Mouse (Mus musculus) splenic B cell, adult 2 months (primary cell): ENCODE results near the gene Ccdc167.

Source experiments
- DNase-seq: peaks from one replicate; pipeline ENCODE4 v3.0.0-alpha.2; 2011; ENCODE audit warnings: low read depth, low spot score
- H3K27me3 ChIP-seq: 2 replicates; pipeline ENCODE4 v1.6.1; 2012; ENCODE audit warnings: mild to moderate bottlenecking, low read length, moderate library complexity, mixed read lengths; ENCODE audit not compliant: control insufficient read depth, poor library complexity, insufficient read depth, severe bottlenecking
- H3K36me3 ChIP-seq: 2 replicates; pipeline ENCODE4 v1.6.1; 2012; ENCODE audit warnings: mild to moderate bottlenecking, low read length, moderate library complexity, mixed read lengths; ENCODE audit not compliant: control insufficient read depth, poor library complexity, insufficient read depth, severe bottlenecking

Ccdc167 gene

GRCm38 (mm10) chr17:29706981-29707545, 9.8 kb downstream of the Ccdc167 start:
- DNase-seq: no peak
- no peaks in the 10 kb centered on the region; the same call in 1 of the 2 replicates for H3K36me3 ChIP-seq
- H3K27me3 ChIP-seq: no peaks in the 10 kb centered on the region

- Histone ChIP-seq H3K36me3 (peaks cover 1% of the 10 kb centered on the region; the same call in 1 of the 2 replicates), H3K27me3 (no peaks in the 10 kb centered on the region)
- DNase-seq: no peak
Observed at GRCm38 (mm10) chr17:29705881-29706280, 11.0 kb downstream of the Ccdc167 start.

GRCm38 (mm10) chr17:29704781-29705180, 12.1 kb downstream of the Ccdc167 start:
- peaks cover 3% of the 10 kb centered on the region; the same call in 1 of the 2 replicates for H3K36me3 ChIP-seq
- peak; percentile 71 for DNase-seq
- H3K27me3 ChIP-seq: no peaks in the 10 kb centered on the region

GRCm38 (mm10) chr17:29702938-29703710, 13.7 kb downstream of the Ccdc167 start:
- DNase-seq: no peak
- Histone ChIP-seq H3K27me3 (no peaks in the 10 kb centered on the region), H3K36me3 (peaks cover 7% of the 10 kb centered on the region)

GRCm38 (mm10) chr17:29700573-29700972, 16.3 kb downstream of the Ccdc167 start:
- Histone ChIP-seq H3K27me3 (no peaks in the 10 kb centered on the region), H3K36me3 (peaks cover 11% of the 10 kb centered on the region)
- no peak for DNase-seq

- Histone ChIP-seq H3K27me3 (no peaks in the 10 kb centered on the region), H3K36me3 (peaks cover 22% of the 10 kb centered on the region)
- no peak for DNase-seq
Observed at GRCm38 (mm10) chr17:29698421-29698820, 18.4 kb downstream of the Ccdc167 start.

GRCm38 (mm10) chr17:29696940-29697339, 19.9 kb downstream of the Ccdc167 start:
- Histone ChIP-seq H3K27me3 (no peaks in the 10 kb centered on the region), H3K36me3 (peaks cover 22% of the 10 kb centered on the region)
- no peak for DNase-seq

GRCm38 (mm10) chr17:29694516-29694915, 22.3 kb downstream of the Ccdc167 start:
- Histone ChIP-seq H3K27me3 (no peaks in the 10 kb centered on the region), H3K36me3 (peaks cover 22% of the 10 kb centered on the region)
- no peak for DNase-seq

GRCm38 (mm10) chr17:29693571-29693970, 23.3 kb downstream of the Ccdc167 start:
- no peaks in the 10 kb centered on the region for H3K27me3 ChIP-seq
- DNase-seq: no peak
- H3K36me3 ChIP-seq: peaks cover 25% of the 10 kb centered on the region

GRCm38 (mm10) chr17:29692827-29693226, 24.0 kb downstream of the Ccdc167 start:
- H3K27me3 ChIP-seq: no peaks in the 10 kb centered on the region
- H3K36me3 ChIP-seq: peaks cover 24% of the 10 kb centered on the region
- DNase-seq: no peak

- DNase-seq: no peak
- Histone ChIP-seq H3K36me3 (peaks cover 33% of the 10 kb centered on the region), H3K27me3 (no peaks in the 10 kb centered on the region)
Observed at GRCm38 (mm10) chr17:29690257-29690656, 26.6 kb downstream of the Ccdc167 start.

GRCm38 (mm10) chr17:29688610-29689009, 28.2 kb downstream of the Ccdc167 start:
- Histone ChIP-seq H3K36me3 (peaks cover 30% of the 10 kb centered on the region), H3K27me3 (no peaks in the 10 kb centered on the region)
- DNase-seq: no peak

GRCm38 (mm10) chr17:29687373-29687772, 29.5 kb downstream of the Ccdc167 start:
- H3K36me3 ChIP-seq: peaks cover 28% of the 10 kb centered on the region
- H3K27me3 ChIP-seq: no peaks in the 10 kb centered on the region
- no peak for DNase-seq

- H3K27me3 ChIP-seq: no peaks in the 10 kb centered on the region
- DNase-seq: no peak
- peaks cover 28% of the 10 kb centered on the region for H3K36me3 ChIP-seq
Observed at GRCm38 (mm10) chr17:29686771-29687170, 30.1 kb downstream of the Ccdc167 start.

- no peak for DNase-seq
- H3K36me3 ChIP-seq: peaks cover 27% of the 10 kb centered on the region
- no peaks in the 10 kb centered on the region for H3K27me3 ChIP-seq
Observed at GRCm38 (mm10) chr17:29684275-29684674, 32.6 kb downstream of the Ccdc167 start.
